Mouse (Mus musculus): Measurements from ENCODE around the gene Sema5b. TPM values are rescaled to one million over a fixed set of nuclear protein-coding genes. Genes with fewer than 3 reads are reported as not detected.

The Sema5b gene
- polyA plus RNA-seq, 1 experiment = 0.28 TPM

GRCm38 (mm10) chr16:35601426-35601825, 60.5 kb downstream of the Sema5b start:
- DNase-seq (ENCODE audit: low read depth in 1 of 2, low spot score in 2 of 2) = no peak
- H3K4me1 ChIP-seq (ENCODE audit: control insufficient read depth, insufficient read depth, insufficient read length) = no peaks in the 10 kb centered on the region
- no peaks in the 10 kb centered on the region for H3K36me3 ChIP-seq (ENCODE audit: control insufficient read depth, insufficient read depth, low read length)
- H3K4me3 ChIP-seq (ENCODE audit: extremely low read depth, insufficient read depth, insufficient read length) = no peak overlapping the region
- H3K27me3 ChIP-seq (ENCODE audit: control insufficient read depth, insufficient read depth, low read length) = no peaks in the 10 kb centered on the region
- 90% methylated on average over 6 of the region's 6 CpGs for WGBS
- H3K27ac ChIP-seq (ENCODE audit: insufficient read depth, low read length) = no peak overlapping the region
- TF ChIP-seq POLR2A (IDR thresholded peaks at IDR 0.05; ENCODE audit: low read depth, low read length) (no peak), CTCF (IDR thresholded peaks at IDR 0.05; ENCODE audit: extremely low read depth, insufficient read depth, insufficient read length, insufficient replicate concordance) (no peak)

GRCm38 (mm10) chr16:35602529-35602928, 61.6 kb downstream of the Sema5b start:
- TF ChIP-seq POLR2A (IDR thresholded peaks at IDR 0.05; ENCODE audit: low read depth, low read length) (no peak), CTCF (IDR thresholded peaks at IDR 0.05; ENCODE audit: extremely low read depth, insufficient read depth, insufficient read length, insufficient replicate concordance) (no peak)
- no peaks in the 10 kb centered on the region for H3K36me3 ChIP-seq (ENCODE audit: control insufficient read depth, insufficient read depth, low read length)
- WGBS = 56% methylated on average over 9 of the region's 9 CpGs
- H3K27ac ChIP-seq (ENCODE audit: insufficient read depth, low read length) = no peak overlapping the region
- no peak for DNase-seq (ENCODE audit: low read depth in 1 of 2, low spot score in 2 of 2)
- H3K4me3 ChIP-seq (ENCODE audit: extremely low read depth, insufficient read depth, insufficient read length) = no peak overlapping the region
- no peaks in the 10 kb centered on the region for H3K27me3 ChIP-seq (ENCODE audit: control insufficient read depth, insufficient read depth, low read length)
- H3K4me1 ChIP-seq (ENCODE audit: control insufficient read depth, insufficient read depth, insufficient read length) = no peaks in the 10 kb centered on the region

GRCm38 (mm10) chr16:35603729-35604522, 63.0 kb downstream of the Sema5b start:
- Histone ChIP-seq H3K4me1 (ENCODE audit: control insufficient read depth, insufficient read depth, insufficient read length) (no peaks in the 10 kb centered on the region), H3K27ac (ENCODE audit: insufficient read depth, low read length) (no peak overlapping the region), H3K36me3 (ENCODE audit: control insufficient read depth, insufficient read depth, low read length) (no peaks in the 10 kb centered on the region), H3K4me3 (ENCODE audit: extremely low read depth, insufficient read depth, insufficient read length) (no peak overlapping the region), H3K27me3 (ENCODE audit: control insufficient read depth, insufficient read depth, low read length) (no peaks in the 10 kb centered on the region)
- DNase-seq (ENCODE audit: low read depth in 1 of 2, low spot score in 2 of 2) = no peak
- 79% methylated on average over 20 of the region's 20 CpGs for WGBS
- TF ChIP-seq CTCF (IDR thresholded peaks at IDR 0.05; ENCODE audit: extremely low read depth, insufficient read depth, insufficient read length, insufficient replicate concordance) (no peak), POLR2A (IDR thresholded peaks at IDR 0.05; ENCODE audit: low read depth, low read length) (no peak)

GRCm38 (mm10) chr16:35607250-35607649, 66.3 kb downstream of the Sema5b start:
- no peak for TF ChIP-seq POLR2A (IDR thresholded peaks at IDR 0.05; ENCODE audit: low read depth, low read length)
- TF ChIP-seq CTCF (IDR thresholded peaks at IDR 0.05; ENCODE audit: extremely low read depth, insufficient read depth, insufficient read length, insufficient replicate concordance) = no peak
- DNase-seq (ENCODE audit: low read depth in 1 of 2, low spot score in 2 of 2) = no peak
- H3K4me3 ChIP-seq (ENCODE audit: extremely low read depth, insufficient read depth, insufficient read length) = no peak overlapping the region
- WGBS = 80% methylated on average over 3 of the region's 3 CpGs
- H3K4me1 ChIP-seq (ENCODE audit: control insufficient read depth, insufficient read depth, insufficient read length) = no peaks in the 10 kb centered on the region
- no peak overlapping the region for H3K27ac ChIP-seq (ENCODE audit: insufficient read depth, low read length)
- H3K36me3 ChIP-seq (ENCODE audit: control insufficient read depth, insufficient read depth, low read length) = no peaks in the 10 kb centered on the region
- no peaks in the 10 kb centered on the region for H3K27me3 ChIP-seq (ENCODE audit: control insufficient read depth, insufficient read depth, low read length)

- H3K4me3 ChIP-seq (ENCODE audit: extremely low read depth, insufficient read depth, insufficient read length) = no peak overlapping the region
- no peak for DNase-seq (ENCODE audit: low read depth in 1 of 2, low spot score in 2 of 2)
- H3K27me3 ChIP-seq (ENCODE audit: control insufficient read depth, insufficient read depth, low read length) = no peaks in the 10 kb centered on the region
- H3K4me1 ChIP-seq (ENCODE audit: control insufficient read depth, insufficient read depth, insufficient read length) = no peaks in the 10 kb centered on the region
- H3K27ac ChIP-seq (ENCODE audit: insufficient read depth, low read length) = no peak overlapping the region
- H3K36me3 ChIP-seq (ENCODE audit: control insufficient read depth, insufficient read depth, low read length) = no peaks in the 10 kb centered on the region
- TF ChIP-seq CTCF (IDR thresholded peaks at IDR 0.05; ENCODE audit: extremely low read depth, insufficient read depth, insufficient read length, insufficient replicate concordance) = no peak
- no peak for TF ChIP-seq POLR2A (IDR thresholded peaks at IDR 0.05; ENCODE audit: low read depth, low read length)
- WGBS = 70% methylated on average over 3 of the region's 3 CpGs
Measured at GRCm38 (mm10) chr16:35608244-35608643, 67.3 kb downstream of the Sema5b start.

GRCm38 (mm10) chr16:35609561-35609960, 68.6 kb downstream of the Sema5b start:
- no peak overlapping the region for H3K27ac ChIP-seq (ENCODE audit: insufficient read depth, low read length)
- no peaks in the 10 kb centered on the region for H3K36me3 ChIP-seq (ENCODE audit: control insufficient read depth, insufficient read depth, low read length)
- TF ChIP-seq POLR2A (IDR thresholded peaks at IDR 0.05; ENCODE audit: low read depth, low read length) (no peak), CTCF (IDR thresholded peaks at IDR 0.05; ENCODE audit: extremely low read depth, insufficient read depth, insufficient read length, insufficient replicate concordance) (no peak)
- H3K4me1 ChIP-seq (ENCODE audit: control insufficient read depth, insufficient read depth, insufficient read length) = no peaks in the 10 kb centered on the region
- 51% methylated on average over 6 of the region's 6 CpGs for WGBS
- no peak for DNase-seq (ENCODE audit: low read depth in 1 of 2, low spot score in 2 of 2)
- no peak overlapping the region for H3K4me3 ChIP-seq (ENCODE audit: extremely low read depth, insufficient read depth, insufficient read length)
- no peaks in the 10 kb centered on the region for H3K27me3 ChIP-seq (ENCODE audit: control insufficient read depth, insufficient read depth, low read length)

Measured in spleen, adult 2 months (tissue).